ENCODE assay signal across 8 mouse cellular contexts in genomic region chr11:97777129-97777529, GRCm38 (mm10). TPM values are rescaled to one million over a fixed set of nuclear protein-coding genes. Genes with fewer than 3 reads are reported as not detected.
DNase-seq lines count a peak whose midpoint lies in the region; ATAC-seq and TF ChIP-seq lines count a peak whose summit lies in the region.

No protein-coding gene starts in this region.

- DNase-seq in midbrain, postnatal 0 days (ENCODE audit: low spot score): peak; percentile 33
- no peak for DNase-seq in midbrain, embryonic 10.5 days (ENCODE audit: low spot score)
- DNase-seq in neural tube, embryonic 11.5 days (ENCODE audit: low spot score): peak; percentile 48
- no peak for DNase-seq in urinary bladder, postnatal 25 days (ENCODE audit: low spot score)
- no peak for DNase-seq in adrenal gland, postnatal 10 days
- DNase-seq in heart, embryonic 10.5 days (ENCODE audit: low spot score): no peak

- peaks cover 26% of the 10 kb centered on the region for H3K36me3 ChIP-seq in midbrain, postnatal 0 days (ENCODE audit: insufficient read depth, low read length)
- peaks cover 70% of the 10 kb centered on the region for H3K36me3 ChIP-seq in midbrain, embryonic 10.5 days
- peaks cover 64% of the 10 kb centered on the region for H3K36me3 ChIP-seq in kidney, embryonic 15.5 days
- H3K36me3 ChIP-seq in neural tube, embryonic 11.5 days (ENCODE audit: control insufficient read depth, insufficient read depth, low read length): peaks cover 31% of the 10 kb centered on the region
- peaks cover 61% of the 10 kb centered on the region for H3K36me3 ChIP-seq in heart, embryonic 10.5 days

- no peak for TF ChIP-seq POLR2A in bone marrow macrophage, adult 2 months (IDR thresholded peaks at IDR 0.05; ENCODE audit: borderline replicate concordance, low read depth, low read length)

- WGBS in midbrain, postnatal 0 days: 50% methylated on average over 2 of the region's 2 CpGs
- WGBS in midbrain, embryonic 10.5 days: 50% methylated on average over 2 of the region's 2 CpGs
- WGBS in kidney, embryonic 15.5 days: 44% methylated on average over 2 of the region's 2 CpGs
- WGBS in neural tube, embryonic 11.5 days: 47% methylated on average over 2 of the region's 2 CpGs
- 41% methylated on average over 2 of the region's 2 CpGs for WGBS in heart, embryonic 10.5 days

- no peaks in the 10 kb centered on the region for H3K27me3 ChIP-seq in midbrain, postnatal 0 days (ENCODE audit: insufficient read depth, low read length)
- H3K27me3 ChIP-seq in midbrain, embryonic 10.5 days (ENCODE audit: low read depth, poor library complexity, severe bottlenecking): no peaks in the 10 kb centered on the region
- H3K27me3 ChIP-seq in kidney, embryonic 15.5 days: no peaks in the 10 kb centered on the region
- H3K27me3 ChIP-seq in neural tube, embryonic 11.5 days (ENCODE audit: control insufficient read depth, insufficient read depth, low read length): no peaks in the 10 kb centered on the region
- no peaks in the 10 kb centered on the region for H3K27me3 ChIP-seq in heart, embryonic 10.5 days (ENCODE audit: insufficient read depth, poor library complexity, severe bottlenecking)

- H3K9me3 ChIP-seq in midbrain, postnatal 0 days (ENCODE audit: low read length): no peaks in the 10 kb centered on the region
- H3K9me3 ChIP-seq in midbrain, embryonic 10.5 days (replicated peaks): no peaks in the 10 kb centered on the region
- H3K9me3 ChIP-seq in kidney, embryonic 15.5 days (replicated peaks): no peaks in the 10 kb centered on the region
- H3K9me3 ChIP-seq in neural tube, embryonic 11.5 days (ENCODE audit: control insufficient read depth, low read length): no peaks in the 10 kb centered on the region
- no peaks in the 10 kb centered on the region for H3K9me3 ChIP-seq in heart, embryonic 10.5 days

- H3K4me3 ChIP-seq in midbrain, postnatal 0 days (ENCODE audit: low read depth, low read length): no peak overlapping the region
- no peak overlapping the region for H3K4me3 ChIP-seq in midbrain, embryonic 10.5 days
- H3K4me3 ChIP-seq in bone marrow macrophage, adult 2 months (ENCODE audit: insufficient read depth, low read length): no peak overlapping the region
- no peak overlapping the region for H3K4me3 ChIP-seq in kidney, embryonic 15.5 days (replicated peaks)
- no peak overlapping the region for H3K4me3 ChIP-seq in neural tube, embryonic 11.5 days (ENCODE audit: low read depth, low read length)
- H3K4me3 ChIP-seq in heart, embryonic 10.5 days: no peak overlapping the region

- no peak overlapping the region for H3K9ac ChIP-seq in midbrain, postnatal 0 days (replicated peaks; ENCODE audit: low read length, poor library complexity, severe bottlenecking)
- no peak overlapping the region for H3K9ac ChIP-seq in kidney, embryonic 15.5 days
- no peak overlapping the region for H3K9ac ChIP-seq in neural tube, embryonic 11.5 days (ENCODE audit: low read length)

- ATAC-seq in midbrain, postnatal 0 days (ENCODE audit: low FRiP score): no peak; the same call in 1 of the 2 replicates
- ATAC-seq in kidney, embryonic 15.5 days (replicated peaks; ENCODE audit: low FRiP score): 0 out of 2 replicates have a peak, but pooled peaks have one; percentile 2
- ATAC-seq in neural tube, embryonic 11.5 days (ENCODE audit: insufficient read depth, low FRiP score, low TSS enrichment): no peak

- no peaks in the 10 kb centered on the region; the same call in 1 of the 2 replicates for H3K4me1 ChIP-seq in midbrain, postnatal 0 days (ENCODE audit: insufficient read depth, low read length)
- peaks cover 28% of the 10 kb centered on the region for H3K4me1 ChIP-seq in midbrain, embryonic 10.5 days
- H3K4me1 ChIP-seq in bone marrow macrophage, adult 2 months (ENCODE audit: control insufficient read depth, insufficient read depth, low read length): peaks cover 10% of the 10 kb centered on the region; the same call in 1 of the 2 replicates
- peaks cover 18% of the 10 kb centered on the region for H3K4me1 ChIP-seq in kidney, embryonic 15.5 days
- peaks cover 15% of the 10 kb centered on the region for H3K4me1 ChIP-seq in neural tube, embryonic 11.5 days (ENCODE audit: control insufficient read depth, insufficient read depth, low read length)
- peaks cover 13% of the 10 kb centered on the region for H3K4me1 ChIP-seq in heart, embryonic 10.5 days

- peak; percentile 64 for TF ChIP-seq CTCF in midbrain, postnatal 0 days (IDR thresholded peaks at IDR 0.05)
- peak; percentile 17; the same call in 1 of the 2 replicates for TF ChIP-seq CTCF in bone marrow macrophage, adult 2 months (IDR thresholded peaks at IDR 0.05; ENCODE audit: low read depth, low read length)

- no peak overlapping the region for H3K27ac ChIP-seq in midbrain, postnatal 0 days (ENCODE audit: low read depth, low read length)
- H3K27ac ChIP-seq in midbrain, embryonic 10.5 days (replicated peaks): no peak overlapping the region
- H3K27ac ChIP-seq in bone marrow macrophage, adult 2 months (ENCODE audit: insufficient read depth, low read depth, low read length): no peak overlapping the region
- no peak overlapping the region; the same call in 1 of the 2 replicates for H3K27ac ChIP-seq in kidney, embryonic 15.5 days
- H3K27ac ChIP-seq in neural tube, embryonic 11.5 days (ENCODE audit: low read depth, low read length): no peak overlapping the region
- no peak overlapping the region for H3K27ac ChIP-seq in heart, embryonic 10.5 days

- H3K4me2 ChIP-seq in midbrain, postnatal 0 days (ENCODE audit: low read depth, low read length, poor library complexity, severe bottlenecking): no peak overlapping the region
- H3K4me2 ChIP-seq in kidney, embryonic 15.5 days: no peak overlapping the region
- H3K4me2 ChIP-seq in neural tube, embryonic 11.5 days (ENCODE audit: low read depth): no peak overlapping the region

RNA-seq across cellular contexts. Expression of gene 1700001P01Rik, which starts 1.4 kb away (rescaled TPM):
- total RNA-seq in midbrain, postnatal 0 days (2014; rRNA removed): not detected in 2 replicates
- 0.29 TPM in 1 of 2 replicates, not detected in the other for polyA plus RNA-seq in midbrain, postnatal 0 days (2015; fragmentation: Nextera tagmentation; extraction: Ambion mirVana)
- 0.20 and 0.46 TPM in 2 replicates for polyA plus RNA-seq in midbrain, embryonic 10.5 days (2016; fragmentation: Nextera tagmentation; extraction: Ambion mirVana)
- polyA plus RNA-seq in bone marrow macrophage, adult 2 months (2012; ENCODE audit: insufficient read depth, insufficient read length, missing spikeins): not detected in 2 replicates
- 0.62 and 0.67 TPM in 2 replicates for polyA plus RNA-seq in kidney, embryonic 15.5 days (2015; fragmentation: Nextera tagmentation; extraction: Ambion mirVana)
- polyA plus RNA-seq in neural tube, embryonic 11.5 days (2014; fragmentation: Nextera tagmentation; extraction: Ambion mirVana): not detected in 2 replicates
- total RNA-seq in adrenal gland, postnatal 10 days (2021): under 1 TPM in 1 of 2 experiments, not detected in 1; 0.51 TPM
- polyA plus RNA-seq in heart, embryonic 10.5 days (2016; fragmentation: Nextera tagmentation; extraction: Ambion mirVana): 0.30 TPM in 1 of 2 replicates, not detected in the other

RNA-seq across cellular contexts. Expression of gene Rpl23, which starts 5.1 kb away (rescaled TPM):
- total RNA-seq in midbrain, postnatal 0 days (2014; rRNA removed): 177 and 224 TPM in 2 replicates
- 308 and 329 TPM in 2 replicates for polyA plus RNA-seq in midbrain, postnatal 0 days (2015; fragmentation: Nextera tagmentation; extraction: Ambion mirVana)
- polyA plus RNA-seq in midbrain, embryonic 10.5 days (2016; fragmentation: Nextera tagmentation; extraction: Ambion mirVana): 378 and 451 TPM in 2 replicates
- 854 and 1,184 TPM in 2 replicates for polyA plus RNA-seq in bone marrow macrophage, adult 2 months (2012; ENCODE audit: insufficient read depth, insufficient read length, missing spikeins)
- 565 and 652 TPM in 2 replicates for polyA plus RNA-seq in kidney, embryonic 15.5 days (2015; fragmentation: Nextera tagmentation; extraction: Ambion mirVana)
- polyA plus RNA-seq in neural tube, embryonic 11.5 days (2014; fragmentation: Nextera tagmentation; extraction: Ambion mirVana): 453 and 457 TPM in 2 replicates
- 100 to 1,000 TPM; 958 to 975 TPM for total RNA-seq in adrenal gland, postnatal 10 days (2021)
- 387 and 414 TPM in 2 replicates for polyA plus RNA-seq in heart, embryonic 10.5 days (2016; fragmentation: Nextera tagmentation; extraction: Ambion mirVana)

RNA-seq across cellular contexts. Expression of gene Cwc25, which starts 10.8 kb away (rescaled TPM):
- 11.8 and 16.0 TPM in 2 replicates for total RNA-seq in midbrain, postnatal 0 days (2014; rRNA removed)
- 12.0 TPM in 2 replicates for polyA plus RNA-seq in midbrain, postnatal 0 days (2015; fragmentation: Nextera tagmentation; extraction: Ambion mirVana)
- 20.5 and 21.8 TPM in 2 replicates for polyA plus RNA-seq in midbrain, embryonic 10.5 days (2016; fragmentation: Nextera tagmentation; extraction: Ambion mirVana)
- polyA plus RNA-seq in bone marrow macrophage, adult 2 months (2012; ENCODE audit: insufficient read depth, insufficient read length, missing spikeins): 19.1 and 19.8 TPM in 2 replicates
- polyA plus RNA-seq in kidney, embryonic 15.5 days (2015; fragmentation: Nextera tagmentation; extraction: Ambion mirVana): 19.2 and 19.5 TPM in 2 replicates
- polyA plus RNA-seq in neural tube, embryonic 11.5 days (2014; fragmentation: Nextera tagmentation; extraction: Ambion mirVana): 13.3 and 13.7 TPM in 2 replicates
- 10 to 100 TPM; 19.9 to 20.0 TPM for total RNA-seq in adrenal gland, postnatal 10 days (2021)
- 11.6 and 17.0 TPM in 2 replicates for polyA plus RNA-seq in heart, embryonic 10.5 days (2016; fragmentation: Nextera tagmentation; extraction: Ambion mirVana)

RNA-seq across cellular contexts. Expression of gene Lasp1, which starts 21.7 kb away (rescaled TPM):
- total RNA-seq in midbrain, postnatal 0 days (2014; rRNA removed): 206 and 216 TPM in 2 replicates
- 174 and 179 TPM in 2 replicates for polyA plus RNA-seq in midbrain, postnatal 0 days (2015; fragmentation: Nextera tagmentation; extraction: Ambion mirVana)
- polyA plus RNA-seq in midbrain, embryonic 10.5 days (2016; fragmentation: Nextera tagmentation; extraction: Ambion mirVana): 75.1 and 88.8 TPM in 2 replicates
- 194 and 201 TPM in 2 replicates for polyA plus RNA-seq in bone marrow macrophage, adult 2 months (2012; ENCODE audit: insufficient read depth, insufficient read length, missing spikeins)
- polyA plus RNA-seq in kidney, embryonic 15.5 days (2015; fragmentation: Nextera tagmentation; extraction: Ambion mirVana): 104 and 108 TPM in 2 replicates
- 68.8 and 73.1 TPM in 2 replicates for polyA plus RNA-seq in neural tube, embryonic 11.5 days (2014; fragmentation: Nextera tagmentation; extraction: Ambion mirVana)
- total RNA-seq in adrenal gland, postnatal 10 days (2021): 100 to 1,000 TPM; 107 to 122 TPM
- polyA plus RNA-seq in heart, embryonic 10.5 days (2016; fragmentation: Nextera tagmentation; extraction: Ambion mirVana): 50.8 and 65.1 TPM in 2 replicates

RNA-seq across cellular contexts. Expression of gene Pip4k2b, which starts 32.6 kb away (rescaled TPM):
- total RNA-seq in midbrain, postnatal 0 days (2014; rRNA removed): 149 and 166 TPM in 2 replicates
- 4.1 and 5.2 TPM in 2 replicates for polyA plus RNA-seq in midbrain, postnatal 0 days (2015; fragmentation: Nextera tagmentation; extraction: Ambion mirVana)
- polyA plus RNA-seq in midbrain, embryonic 10.5 days (2016; fragmentation: Nextera tagmentation; extraction: Ambion mirVana): 1.4 and 1.5 TPM in 2 replicates
- 25.3 and 26.0 TPM in 2 replicates for polyA plus RNA-seq in bone marrow macrophage, adult 2 months (2012; ENCODE audit: insufficient read depth, insufficient read length, missing spikeins)
- 1.8 and 1.9 TPM in 2 replicates for polyA plus RNA-seq in kidney, embryonic 15.5 days (2015; fragmentation: Nextera tagmentation; extraction: Ambion mirVana)
- polyA plus RNA-seq in neural tube, embryonic 11.5 days (2014; fragmentation: Nextera tagmentation; extraction: Ambion mirVana): 2.0 and 2.8 TPM in 2 replicates
- total RNA-seq in adrenal gland, postnatal 10 days (2021): 10 to 100 TPM; 27.3 to 33.3 TPM
- polyA plus RNA-seq in heart, embryonic 10.5 days (2016; fragmentation: Nextera tagmentation; extraction: Ambion mirVana): 0.96 and 1.3 TPM in 2 replicates

Comparison
In these comparisons a context has a peak if more than half of its experiments do, and no peak if none do; other contexts are left out.
1. DNase-seq: peak in midbrain, postnatal 0 days (single experiment) and neural tube, embryonic 11.5 days (single experiment); none in midbrain, embryonic 10.5 days (single experiment), urinary bladder, postnatal 25 days (single experiment), adrenal gland, postnatal 10 days (single experiment) and heart, embryonic 10.5 days (single experiment).